Mouse (Mus musculus): Measurements from ENCODE around the gene Olfr1291-ps1. TPM values are rescaled to one million over a fixed set of nuclear protein-coding genes. Genes with fewer than 3 reads are reported as not detected.

The Olfr1291-ps1 gene
- polyA plus RNA-seq, 1 experiment, result not detected

DNA sequence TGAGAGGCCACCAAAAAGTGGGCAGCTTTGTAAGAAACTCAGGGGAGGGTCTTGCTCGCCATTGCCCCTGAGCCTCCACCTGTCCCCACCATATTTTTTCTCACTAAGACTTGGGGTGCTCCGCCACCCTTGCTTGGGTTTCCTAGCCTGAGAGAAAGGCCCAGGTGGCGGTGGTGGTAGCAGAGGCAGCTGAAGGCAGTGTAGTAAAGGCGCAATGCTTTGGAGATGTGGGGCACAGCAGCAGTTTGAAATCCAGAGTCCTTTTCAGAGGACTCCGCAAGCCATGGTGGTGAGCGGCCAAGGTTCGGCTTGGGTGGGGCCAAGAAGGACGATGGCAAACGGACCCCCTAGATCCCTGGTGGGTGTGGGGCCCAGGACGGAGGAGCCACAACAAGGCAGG is 20.5 kb downstream of the Olfr1291-ps1 start:
- TF ChIP-seq MYOG (IDR thresholded peaks at IDR 0.05; ENCODE audit: control insufficient read depth in 1 of 3, insufficient read depth in 1 of 3, insufficient read length in 2 of 3, low read depth in 2 of 3), result no peak
- TF ChIP-seq REST (IDR thresholded peaks at IDR 0.05; ENCODE audit: insufficient read depth, insufficient read length), result no peak
- no peak for TF ChIP-seq MAX (IDR thresholded peaks at IDR 0.05; ENCODE audit: low read depth)
- TF ChIP-seq TCF12 (IDR thresholded peaks at IDR 0.05; ENCODE audit: insufficient read depth, poor library complexity, severe bottlenecking), result no peak
- TF ChIP-seq E2F4 (IDR thresholded peaks at IDR 0.05; ENCODE audit: insufficient read depth), result no peak
- no peak for TF ChIP-seq TCF3 (IDR thresholded peaks at IDR 0.05; ENCODE audit: insufficient read length, low read depth)
- TF ChIP-seq MYOD1 (IDR thresholded peaks at IDR 0.05; ENCODE audit: control insufficient read depth in 1 of 3, insufficient read length in 2 of 3, low read depth in 2 of 3), result no peak
- no peak for TF ChIP-seq POLR2A (IDR thresholded peaks at IDR 0.05; ENCODE audit: insufficient read length, low read depth)
- no peak for TF ChIP-seq POLR2AphosphoS2 (IDR thresholded peaks at IDR 0.05; ENCODE audit: insufficient read length, low read depth)
- TF ChIP-seq CEBPB (IDR thresholded peaks at IDR 0.05; ENCODE audit: insufficient read depth, poor library complexity, severe bottlenecking), result no peak
- no peak for TF ChIP-seq USF1 (IDR thresholded peaks at IDR 0.05; ENCODE audit: low read depth)
- TF ChIP-seq SRF (IDR thresholded peaks at IDR 0.05; ENCODE audit: control insufficient read depth, insufficient read length, low read depth), result no peak
- H3K4me3 ChIP-seq, result no peak overlapping the region

DNA sequence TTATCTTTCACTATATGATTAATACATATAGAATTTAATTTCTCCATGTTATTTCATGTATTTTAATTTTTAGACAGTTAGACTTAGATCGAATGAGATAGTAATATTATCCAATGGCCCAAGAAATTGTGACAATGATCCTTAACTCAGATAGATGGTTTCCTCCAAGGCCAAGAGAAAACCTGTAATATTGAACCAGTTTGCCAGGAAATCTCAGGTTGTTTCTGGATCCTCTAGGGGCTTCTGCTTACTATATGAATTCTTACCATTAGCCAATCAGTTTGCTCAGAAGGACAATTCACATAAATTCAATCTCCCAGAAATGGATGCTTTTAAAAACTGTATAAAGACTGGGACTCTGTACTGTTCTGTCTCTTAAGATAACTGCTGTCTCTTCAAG is 27.9 kb downstream of the Olfr1291-ps1 start, which contains the start of gene Olfr1293-ps:
Gene Olfr1293-ps, plus strand, starts transcription at position 301 of the 400 bp plus-strand sequence.
- TF ChIP-seq TCF12 (IDR thresholded peaks at IDR 0.05; ENCODE audit: insufficient read depth, poor library complexity, severe bottlenecking), result no peak
- no peak for TF ChIP-seq SRF (IDR thresholded peaks at IDR 0.05; ENCODE audit: control insufficient read depth, insufficient read length, low read depth)
- no peak for TF ChIP-seq E2F4 (IDR thresholded peaks at IDR 0.05; ENCODE audit: insufficient read depth)
- no peak for TF ChIP-seq MYOD1 (IDR thresholded peaks at IDR 0.05; ENCODE audit: control insufficient read depth in 1 of 3, insufficient read length in 2 of 3, low read depth in 2 of 3)
- no peak for TF ChIP-seq POLR2A (IDR thresholded peaks at IDR 0.05; ENCODE audit: insufficient read length, low read depth)
- no peak for TF ChIP-seq MYOG (IDR thresholded peaks at IDR 0.05; ENCODE audit: control insufficient read depth in 1 of 3, insufficient read depth in 1 of 3, insufficient read length in 2 of 3, low read depth in 2 of 3)
- TF ChIP-seq CEBPB (IDR thresholded peaks at IDR 0.05; ENCODE audit: insufficient read depth, poor library complexity, severe bottlenecking), result no peak
- no peak for TF ChIP-seq REST (IDR thresholded peaks at IDR 0.05; ENCODE audit: insufficient read depth, insufficient read length)
- no peak for TF ChIP-seq MAX (IDR thresholded peaks at IDR 0.05; ENCODE audit: low read depth)
- no peak for TF ChIP-seq POLR2AphosphoS2 (IDR thresholded peaks at IDR 0.05; ENCODE audit: insufficient read length, low read depth)
- no peak for TF ChIP-seq TCF3 (IDR thresholded peaks at IDR 0.05; ENCODE audit: insufficient read length, low read depth)
- TF ChIP-seq USF1 (IDR thresholded peaks at IDR 0.05; ENCODE audit: low read depth), result no peak
- no peak within 1 kb of the TSS for H3K4me3 ChIP-seq
- no peaks in the 10 kb centered on the region for H3K27me3 ChIP-seq (ENCODE audit: control insufficient read depth, insufficient read depth, insufficient read length)
- no peak within 1 kb of the TSS for H3K4me2 ChIP-seq (ENCODE audit: low read depth)
- H3K36me3 ChIP-seq (ENCODE audit: control insufficient read depth, insufficient read depth), result no peaks in the 10 kb centered on the region
- no peaks in the 10 kb centered on the region for H3K79me2 ChIP-seq (ENCODE audit: control insufficient read depth, insufficient read depth)
- no peak within 1 kb of the TSS for H3ac ChIP-seq (ENCODE audit: control insufficient read depth, insufficient read length)

More for the DNA sequence above, 20.5 kb downstream of the Olfr1291-ps1 start:
- Histone ChIP-seq H3K36me3 (ENCODE audit: control insufficient read depth, insufficient read depth) (no peaks in the 10 kb centered on the region), H3ac (ENCODE audit: control insufficient read depth, insufficient read length) (no peak overlapping the region), H3K4me2 (ENCODE audit: low read depth) (no peak overlapping the region), H3K27me3 (ENCODE audit: control insufficient read depth, insufficient read depth, insufficient read length) (no peaks in the 10 kb centered on the region), H3K79me2 (ENCODE audit: control insufficient read depth, insufficient read depth) (no peaks in the 10 kb centered on the region)

DNA sequence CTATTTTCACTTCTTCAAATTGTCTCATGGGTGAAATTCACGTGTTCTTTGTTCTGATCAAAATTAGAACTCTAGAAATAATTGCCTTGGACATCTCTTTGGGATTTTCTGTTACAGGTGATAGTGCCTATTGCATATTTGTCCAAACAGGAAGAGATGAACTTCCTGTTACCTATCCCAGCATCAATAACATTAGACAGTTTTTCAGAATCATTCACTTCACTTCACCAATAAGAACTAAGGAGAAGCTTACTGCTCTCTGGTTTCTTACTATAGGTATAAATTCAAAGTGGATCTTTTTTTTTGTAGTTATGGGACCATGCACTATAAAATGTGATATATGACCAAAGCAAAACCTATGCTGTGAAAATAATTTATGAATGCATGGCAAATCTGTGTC is 43.2 kb downstream of the Olfr1291-ps1 start, which contains the start of gene Olfr1294:
Gene Olfr1294, minus strand, starts transcription at position 101 of the 400 bp plus-strand sequence.
- no peak within 1 kb of the TSS for H3K4me3 ChIP-seq
- no peaks in the 10 kb centered on the region for H3K79me2 ChIP-seq (ENCODE audit: control insufficient read depth, insufficient read depth)
- H3K4me2 ChIP-seq (ENCODE audit: low read depth), result no peak within 1 kb of the TSS
- TF ChIP-seq SRF (IDR thresholded peaks at IDR 0.05; ENCODE audit: control insufficient read depth, insufficient read length, low read depth), result no peak
- no peak for TF ChIP-seq USF1 (IDR thresholded peaks at IDR 0.05; ENCODE audit: low read depth)
- TF ChIP-seq MYOG (IDR thresholded peaks at IDR 0.05; ENCODE audit: control insufficient read depth in 1 of 3, insufficient read depth in 1 of 3, insufficient read length in 2 of 3, low read depth in 2 of 3), result no peak
- no peak for TF ChIP-seq POLR2A (IDR thresholded peaks at IDR 0.05; ENCODE audit: insufficient read length, low read depth)
- TF ChIP-seq POLR2AphosphoS2 (IDR thresholded peaks at IDR 0.05; ENCODE audit: insufficient read length, low read depth), result no peak
- no peak for TF ChIP-seq CEBPB (IDR thresholded peaks at IDR 0.05; ENCODE audit: insufficient read depth, poor library complexity, severe bottlenecking)
- TF ChIP-seq MYOD1 (IDR thresholded peaks at IDR 0.05; ENCODE audit: control insufficient read depth in 1 of 3, insufficient read length in 2 of 3, low read depth in 2 of 3), result no peak
- TF ChIP-seq MAX (IDR thresholded peaks at IDR 0.05; ENCODE audit: low read depth), result no peak
- no peak for TF ChIP-seq E2F4 (IDR thresholded peaks at IDR 0.05; ENCODE audit: insufficient read depth)
- no peaks in the 10 kb centered on the region for H3K36me3 ChIP-seq (ENCODE audit: control insufficient read depth, insufficient read depth)
- no peak within 1 kb of the TSS for H3ac ChIP-seq (ENCODE audit: control insufficient read depth, insufficient read length)
- no peaks in the 10 kb centered on the region for H3K27me3 ChIP-seq (ENCODE audit: control insufficient read depth, insufficient read depth, insufficient read length)

Other genes starting within 250 kb of the Olfr1291-ps1 start
- gene Olfr1276, start 242.7 kb upstream of the Olfr1291-ps1 start, polyA plus RNA-seq (2012; fragmentation: generic; extraction: Trizol), result not detected
- not detected for gene Olfr1277, start 223.1 kb upstream of the Olfr1291-ps1 start, polyA plus RNA-seq (2012; fragmentation: generic; extraction: Trizol)
- gene Olfr1278, start 207.0 kb upstream of the Olfr1291-ps1 start, polyA plus RNA-seq (2012; fragmentation: generic; extraction: Trizol), result not detected
- gene Olfr1279, start 196.5 kb upstream of the Olfr1291-ps1 start, polyA plus RNA-seq (2012; fragmentation: generic; extraction: Trizol), result not detected
- gene Olfr1280, start 183.2 kb upstream of the Olfr1291-ps1 start, polyA plus RNA-seq (2012; fragmentation: generic; extraction: Trizol), result not detected
- gene Olfr1281, start 170.7 kb upstream of the Olfr1291-ps1 start, polyA plus RNA-seq (2012; fragmentation: generic; extraction: Trizol), result not detected
- gene Olfr1282, start 161.1 kb upstream of the Olfr1291-ps1 start, polyA plus RNA-seq (2012; fragmentation: generic; extraction: Trizol), result not detected
- gene Olfr1283, start 130.4 kb upstream of the Olfr1291-ps1 start, polyA plus RNA-seq (2012; fragmentation: generic; extraction: Trizol), result not detected
- gene Olfr1284, start 121.7 kb upstream of the Olfr1291-ps1 start, polyA plus RNA-seq (2012; fragmentation: generic; extraction: Trizol), result not detected
- not detected for gene Olfr1286, start 74.1 kb upstream of the Olfr1291-ps1 start, polyA plus RNA-seq (2012; fragmentation: generic; extraction: Trizol)
- not detected for gene Olfr1287, start 48.0 kb upstream of the Olfr1291-ps1 start, polyA plus RNA-seq (2012; fragmentation: generic; extraction: Trizol)
- gene Olfr1288, start 23.1 kb upstream of the Olfr1291-ps1 start, polyA plus RNA-seq (2012; fragmentation: generic; extraction: Trizol), result not detected
- gene Olfr1289, start 16.4 kb upstream of the Olfr1291-ps1 start, polyA plus RNA-seq (2012; fragmentation: generic; extraction: Trizol), result not detected
- not detected for gene Olfr1290, start 3.4 kb upstream of the Olfr1291-ps1 start, polyA plus RNA-seq (2012; fragmentation: generic; extraction: Trizol)
- not detected for gene Olfr1293-ps, start 28.0 kb downstream of the Olfr1291-ps1 start, polyA plus RNA-seq (2012; fragmentation: generic; extraction: Trizol)
- gene Olfr1294, start 43.1 kb downstream of the Olfr1291-ps1 start, polyA plus RNA-seq (2012; fragmentation: generic; extraction: Trizol), result not detected
- not detected for gene Olfr1295, start 72.5 kb downstream of the Olfr1291-ps1 start, polyA plus RNA-seq (2012; fragmentation: generic; extraction: Trizol)
- gene Olfr1297, start 129.3 kb downstream of the Olfr1291-ps1 start, polyA plus RNA-seq (2012; fragmentation: generic; extraction: Trizol), result not detected
- gene Olfr1298, start 152.0 kb downstream of the Olfr1291-ps1 start, polyA plus RNA-seq (2012; fragmentation: generic; extraction: Trizol), result not detected
- not detected for gene Olfr1299, start 164.2 kb downstream of the Olfr1291-ps1 start, polyA plus RNA-seq (2012; fragmentation: generic; extraction: Trizol)

Data from myocyte (in vitro differentiated cells).